Mouse (Mus musculus): ENCODE results near the gene Jmjd7. TPM values are rescaled to one million over a fixed set of nuclear protein-coding genes. Genes with fewer than 3 reads are reported as not detected.

Gene Jmjd7
- polyA plus RNA-seq, 1 experiment from 2014 or later, result 21.9 TPM

- no peak overlapping the region for H3K4me2 ChIP-seq
Measured at GRCm38 (mm10) chr2:120013831-120014486, 13.3 kb upstream of the Jmjd7 start.

GRCm38 (mm10) chr2:120015882-120016281 is 11.4 kb upstream of the Jmjd7 start:
- Histone ChIP-seq H3K4me2 (no peak overlapping the region), H3K9ac (no peak overlapping the region), H3K27me3 (no peaks in the 10 kb centered on the region), H3K4me1 (no peaks in the 10 kb centered on the region), H3K36me3 (peaks cover 77% of the 10 kb centered on the region), H3K27ac (no peak overlapping the region), H3K4me3 (replicated peaks) (no peak overlapping the region), H3K9me3 (replicated peaks) (no peaks in the 10 kb centered on the region)
- no peak for ATAC-seq (replicated peaks; ENCODE audit: low FRiP score)
- WGBS, result 90% methylated on average over 4 of the region's 4 CpGs

More at GRCm38 (mm10) chr2:120013831-120014486, 13.3 kb upstream of the Jmjd7 start:
- ATAC-seq (replicated peaks; ENCODE audit: low FRiP score), result no peak
- H3K4me3 ChIP-seq (replicated peaks), result no peak overlapping the region
- peaks cover 58% of the 10 kb centered on the region for H3K36me3 ChIP-seq
- H3K4me1 ChIP-seq, result 0 out of 2 replicates have a peak, but pooled peaks cover under 1% of the 10 kb centered on the region
- 95% methylated on average over 2 of the region's 2 CpGs for whole genome bisulfite sequencing
- H3K27ac ChIP-seq, result no peak overlapping the region
- no peak overlapping the region for H3K9ac ChIP-seq
- H3K9me3 ChIP-seq (replicated peaks), result no peaks in the 10 kb centered on the region
- no peaks in the 10 kb centered on the region for H3K27me3 ChIP-seq

GRCm38 (mm10) chr2:120017599-120017998 is 9.7 kb upstream of the Jmjd7 start:
- H3K9ac ChIP-seq, result no peak overlapping the region
- peaks cover 92% of the 10 kb centered on the region for H3K36me3 ChIP-seq
- H3K27ac ChIP-seq, result no peak overlapping the region
- H3K27me3 ChIP-seq, result no peaks in the 10 kb centered on the region
- no peak for ATAC-seq (replicated peaks; ENCODE audit: low FRiP score)
- H3K4me3 ChIP-seq (replicated peaks), result no peak overlapping the region
- H3K4me2 ChIP-seq, result no peak overlapping the region
- H3K4me1 ChIP-seq, result no peaks in the 10 kb centered on the region
- 84% methylated on average over 12 of the region's 12 CpGs for WGBS
- H3K9me3 ChIP-seq (replicated peaks), result no peaks in the 10 kb centered on the region

GRCm38 (mm10) chr2:120024337-120024736 is 2.9 kb upstream of the Jmjd7 start:
- H3K9ac ChIP-seq, result no peak overlapping the region
- no peak overlapping the region for H3K4me3 ChIP-seq (replicated peaks)
- H3K27me3 ChIP-seq, result no peaks in the 10 kb centered on the region
- H3K27ac ChIP-seq, result no peak overlapping the region
- no peak for ATAC-seq (replicated peaks; ENCODE audit: low FRiP score)
- 79% methylated on average over 5 of the region's 5 CpGs for WGBS
- H3K4me1 ChIP-seq, result peaks cover 15% of the 10 kb centered on the region
- H3K9me3 ChIP-seq (replicated peaks), result no peaks in the 10 kb centered on the region
- no peak overlapping the region for H3K4me2 ChIP-seq
- H3K36me3 ChIP-seq, result peaks cover 64% of the 10 kb centered on the region

- Histone ChIP-seq H3K4me1 (peaks cover 15% of the 10 kb centered on the region), H3K27ac (peak overlapping the region; percentile 95), H3K36me3 (peaks cover 63% of the 10 kb centered on the region), H3K27me3 (no peaks in the 10 kb centered on the region), H3K9me3 (replicated peaks) (no peaks in the 10 kb centered on the region), H3K4me2 (peak overlapping the region; percentile 79), H3K9ac (peak overlapping the region; percentile 85), H3K4me3 (replicated peaks) (peak overlapping the region; percentile 90)
- 42% methylated on average over 3 of the region's 3 CpGs for WGBS
- peak; percentile 17 for ATAC-seq (replicated peaks; ENCODE audit: low FRiP score)
Measured at GRCm38 (mm10) chr2:120027950-120028331, 658 bp downstream of the Jmjd7 start.

- Histone ChIP-seq H3K4me3 (replicated peaks) (no peak overlapping the region), H3K27me3 (no peaks in the 10 kb centered on the region), H3K4me2 (no peak overlapping the region), H3K4me1 (peaks cover 15% of the 10 kb centered on the region), H3K9me3 (replicated peaks) (no peaks in the 10 kb centered on the region), H3K9ac (no peak overlapping the region), H3K36me3 (peaks cover 57% of the 10 kb centered on the region), H3K27ac (no peak overlapping the region)
- ATAC-seq (replicated peaks; ENCODE audit: low FRiP score), result no peak
- WGBS, result 89% methylated on average over 8 of the region's 8 CpGs
Measured at GRCm38 (mm10) chr2:120030380-120030779, 3.1 kb downstream of the Jmjd7 start.

GRCm38 (mm10) chr2:120032726-120033467 is 5.6 kb downstream of the Jmjd7 start, which contains the start of gene Pla2g4b:
Gene Pla2g4b (plus strand): TSS chr2:120033417.
- peaks cover 75% of the 10 kb centered on the region for H3K36me3 ChIP-seq
- no peaks in the 10 kb centered on the region for H3K27me3 ChIP-seq

GRCm38 (mm10) chr2:120033726-120034125 is 6.4 kb downstream of the Jmjd7 start:
- WGBS, result 87% methylated on average over 5 of the region's 5 CpGs
- peaks cover 84% of the 10 kb centered on the region for H3K36me3 ChIP-seq
- H3K9me3 ChIP-seq (replicated peaks), result no peaks in the 10 kb centered on the region
- no peak overlapping the region for H3K4me3 ChIP-seq (replicated peaks)
- no peak overlapping the region for H3K9ac ChIP-seq
- no peak for ATAC-seq (replicated peaks; ENCODE audit: low FRiP score)
- H3K4me2 ChIP-seq, result no peak overlapping the region
- 0 out of 2 replicates have a peak, but pooled peaks cover under 1% of the 10 kb centered on the region for H3K4me1 ChIP-seq
- no peaks in the 10 kb centered on the region for H3K27me3 ChIP-seq
- H3K27ac ChIP-seq, result no peak overlapping the region

More at GRCm38 (mm10) chr2:120032726-120033467, 5.6 kb downstream of the Jmjd7 start, which contains the start of gene Pla2g4b:
- WGBS, result 79% methylated on average over 12 of the region's 12 CpGs
- Histone ChIP-seq H3K9me3 (replicated peaks) (no peaks in the 10 kb centered on the region), H3K4me3 (replicated peaks) (no peak within 1 kb of the TSS), H3K4me1 (peaks cover 8% of the 10 kb centered on the region), H3K4me2 (no peak within 1 kb of the TSS), H3K9ac (no peak within 1 kb of the TSS), H3K27ac (no peak within 1 kb of the TSS)
- ATAC-seq (replicated peaks; ENCODE audit: low FRiP score), result no peak

GRCm38 (mm10) chr2:120037744-120038143 is 10.5 kb downstream of the Jmjd7 start:
- H3K9me3 ChIP-seq (replicated peaks), result no peaks in the 10 kb centered on the region
- H3K4me2 ChIP-seq, result no peak overlapping the region
- H3K27ac ChIP-seq, result no peak overlapping the region
- 94% methylated on average over 9 of the region's 9 CpGs for WGBS
- H3K27me3 ChIP-seq, result no peaks in the 10 kb centered on the region
- H3K4me1 ChIP-seq, result no peaks in the 10 kb centered on the region
- no peak overlapping the region for H3K9ac ChIP-seq
- H3K36me3 ChIP-seq, result peaks cover 90% of the 10 kb centered on the region
- no peak overlapping the region for H3K4me3 ChIP-seq (replicated peaks)
- ATAC-seq (replicated peaks; ENCODE audit: low FRiP score), result no peak

- no peaks in the 10 kb centered on the region for H3K9me3 ChIP-seq (replicated peaks)
- H3K4me2 ChIP-seq, result no peak overlapping the region
- WGBS, result 84% methylated on average over 5 of the region's 5 CpGs
- H3K27me3 ChIP-seq, result no peaks in the 10 kb centered on the region
- H3K9ac ChIP-seq, result no peak overlapping the region
- H3K4me3 ChIP-seq (replicated peaks), result no peak overlapping the region
- no peak for ATAC-seq (replicated peaks; ENCODE audit: low FRiP score)
- H3K4me1 ChIP-seq, result peaks cover 10% of the 10 kb centered on the region
- H3K27ac ChIP-seq, result no peak overlapping the region
- H3K36me3 ChIP-seq, result peaks cover 67% of the 10 kb centered on the region
Measured at GRCm38 (mm10) chr2:120040991-120041390, 13.7 kb downstream of the Jmjd7 start.

GRCm38 (mm10) chr2:120044101-120044603 is 16.9 kb downstream of the Jmjd7 start:
- 48% methylated on average over 4 of the region's 4 CpGs for whole genome bisulfite sequencing

GRCm38 (mm10) chr2:120044676-120045075 is 17.4 kb downstream of the Jmjd7 start:
- peaks cover 31% of the 10 kb centered on the region for H3K36me3 ChIP-seq
- no peaks in the 10 kb centered on the region for H3K9me3 ChIP-seq (replicated peaks)
- H3K4me2 ChIP-seq, result no peak overlapping the region
- WGBS, result 61% methylated on average over 3 of the region's 3 CpGs
- no peak overlapping the region for H3K27ac ChIP-seq
- H3K27me3 ChIP-seq, result 0 out of 2 replicates have a peak, but pooled peaks cover 3% of the 10 kb centered on the region
- no peak overlapping the region for H3K4me3 ChIP-seq (replicated peaks)
- peaks cover 18% of the 10 kb centered on the region for H3K4me1 ChIP-seq
- H3K9ac ChIP-seq, result no peak overlapping the region
- no peak for ATAC-seq (replicated peaks; ENCODE audit: low FRiP score)

More at GRCm38 (mm10) chr2:120044101-120044603, 16.9 kb downstream of the Jmjd7 start:
- H3K4me2 ChIP-seq, result no peak overlapping the region
- H3K9ac ChIP-seq, result no peak overlapping the region
- no peak overlapping the region for H3K4me3 ChIP-seq (replicated peaks)
- peaks cover 36% of the 10 kb centered on the region for H3K36me3 ChIP-seq
- 0 out of 2 replicates have a peak, but pooled peaks cover 3% of the 10 kb centered on the region for H3K27me3 ChIP-seq
- H3K4me1 ChIP-seq, result peaks cover 18% of the 10 kb centered on the region
- H3K27ac ChIP-seq, result no peak overlapping the region
- no peaks in the 10 kb centered on the region for H3K9me3 ChIP-seq (replicated peaks)
- peak; percentile 46 for ATAC-seq (replicated peaks; ENCODE audit: low FRiP score)

All from kidney, embryonic 15.5 days (tissue).